Mouse (Mus musculus): ENCODE measurements around the gene Plpp1.

GRCm38 (mm10) chr13:112832589-112832988 is 32.0 kb downstream of the Plpp1 start:
- TF ChIP-seq CTCF (IDR thresholded peaks at IDR 0.05; ENCODE audit: insufficient read depth, low read length) = no peak
- no peak for TF ChIP-seq POLR2A (IDR thresholded peaks at IDR 0.05; ENCODE audit: borderline replicate concordance, extremely low read depth, low read depth, low read length)
